Mouse (Mus musculus) embryonic stem cell, embryonic (primary cell): Measurements from ENCODE around the gene Reps2.

ENCODE experiments used
- CTCF ChIA-PET, 4 experiments: fragments of 300-600 bp in 2 of 4; fragments of 350-600 bp in 2 of 4; sonication (Branson Sonifier 250); formaldehyde crosslinking; loops; one replicate each; lab custom pipeline; 2022; ENCODE audit warnings: inconsistent platforms in 2 of 4; lab: Charles Lee
- POLR2A ChIA-PET, 4 experiments: fragments of 300-600 bp in 2 of 4; fragments of 350-600 bp in 2 of 4; sonication (Branson Sonifier 250); formaldehyde crosslinking; loops; one replicate each; lab custom pipeline; 2022; ENCODE audit warnings: antibody characterized with exemption in 4 of 4, inconsistent platforms in 1 of 4; lab: Charles Lee

The Reps2 gene

GRCm38 (mm10) chrX:162643091-162643788 lies at the start of gene Reps2:
Gene Reps2 (minus strand): TSS chrX:162643649.
- ChIA-PET POLR2A (interaction anchor here in 3 of 4 experiments (0.6 to 1.2 kb wide), 3 partner anchors 33 to 734 kb away, joined by 3 to 4 read pairs (median 3); no protein-coding TSS in a partner anchor), CTCF (interaction anchor here in 1 of 4 experiments (0.5 to 0.7 kb wide), 4 partner anchors 66 to 204 kb away, joined by 3 to 5 read pairs (median 3); no protein-coding TSS in a partner anchor)

GRCm38 (mm10) chrX:162691272-162691671 lies 47.8 kb upstream of the Reps2 start:
- CTCF ChIA-PET = no interaction called here
- POLR2A ChIA-PET = no interaction called here

DNA sequence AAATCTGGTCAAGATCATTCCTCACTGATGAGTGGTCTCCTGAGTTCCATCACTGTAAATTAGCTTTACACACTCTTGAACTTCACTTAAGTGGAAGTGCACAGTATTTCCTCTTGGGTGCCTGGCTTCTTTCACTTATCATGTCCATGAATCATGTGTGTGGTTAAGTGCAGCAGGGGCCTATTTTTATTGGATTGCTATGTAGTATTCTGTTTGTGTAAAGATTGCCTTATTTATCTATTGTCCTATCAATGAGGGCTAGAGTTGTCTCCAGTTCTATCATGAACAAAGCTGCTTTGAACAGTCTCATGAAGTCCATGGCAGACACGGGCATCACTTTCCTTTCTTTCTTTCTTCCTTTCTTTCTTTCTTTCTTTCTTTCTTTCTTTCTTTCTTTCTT lies 41.9 kb upstream of the Reps2 start:
- ChIA-PET POLR2A (no interaction called here), CTCF (interaction anchor here in 1 of 4 experiments (0.6 kb wide), 1 partner anchor 24 kb away, joined by 4 read pairs; no protein-coding TSS in a partner anchor)

- CTCF ChIA-PET = no interaction called here
- POLR2A ChIA-PET = interaction anchor here in 2 of 4 experiments (0.8 to 1.0 kb wide), 3 partner anchors 57 to 152 kb away, joined by 3 to 4 read pairs (median 3); partner anchors contain the start of gene Rbbp7 (in 1 of the 2)
Measured at GRCm38 (mm10) chrX:162679506-162679905, 36.1 kb upstream of the Reps2 start.

- ChIA-PET CTCF (interaction anchor here in 1 of 4 experiments (0.6 kb wide), 1 partner anchor 584 kb away, joined by 4 read pairs; no protein-coding TSS in a partner anchor), POLR2A (interaction anchor here in 1 of 4 experiments (1.0 kb wide), 1 partner anchor 58 kb away, joined by 4 read pairs; no protein-coding TSS in a partner anchor)
Measured at GRCm38 (mm10) chrX:162678820-162679219, 35.4 kb upstream of the Reps2 start.

- CTCF ChIA-PET = interaction anchor here in 1 of 4 experiments (0.6 kb wide), 1 partner anchor 158 kb away, joined by 3 read pairs; no protein-coding TSS in a partner anchor
Measured at GRCm38 (mm10) chrX:162666166-162666565, 22.7 kb upstream of the Reps2 start.

DNA sequence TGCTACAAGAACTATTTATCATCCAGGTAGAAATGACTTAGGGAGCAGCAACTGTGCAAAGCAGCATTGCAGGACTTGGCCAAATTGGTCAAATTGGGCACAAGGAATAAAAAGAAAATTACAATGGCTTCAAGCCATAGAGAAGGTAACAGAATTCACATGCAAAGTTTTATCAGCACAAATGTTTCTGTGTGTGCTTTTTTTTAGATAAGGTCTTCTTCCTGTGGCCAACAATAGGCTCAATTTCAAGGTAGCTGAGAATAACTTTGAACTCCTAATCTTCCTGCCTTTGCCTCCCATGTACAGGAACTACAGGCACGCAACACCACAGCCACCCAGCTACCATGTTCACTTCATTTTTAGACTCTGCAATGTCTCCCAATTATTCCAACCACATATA lies 16.7 kb upstream of the Reps2 start:
- CTCF ChIA-PET = no interaction called here
- POLR2A ChIA-PET = no interaction called here

More at GRCm38 (mm10) chrX:162666166-162666565, 22.7 kb upstream of the Reps2 start:
- POLR2A ChIA-PET = interaction anchor here in 1 of 4 experiments (2.2 kb wide), 1 partner anchor 10 kb away, joined by 6 read pairs; no protein-coding TSS in a partner anchor

- CTCF ChIA-PET = no interaction called here
- POLR2A ChIA-PET = interaction anchor here in 1 of 4 experiments (0.7 kb wide), 2 partner anchors 122 to 131 kb away, joined by 3 read pairs; no protein-coding TSS in a partner anchor
Measured at GRCm38 (mm10) chrX:162653518-162653917, 10.1 kb upstream of the Reps2 start.

GRCm38 (mm10) chrX:162652445-162652844 lies 9.0 kb upstream of the Reps2 start:
- CTCF ChIA-PET = interaction anchor here in 1 of 4 experiments (0.5 kb wide), 1 partner anchor 1658 kb away, joined by 15 read pairs; the partner anchor contains the start of gene Cdkl5
- POLR2A ChIA-PET = no interaction called here

- ChIA-PET POLR2A (no interaction called here), CTCF (no interaction called here)
Measured at GRCm38 (mm10) chrX:162651125-162651524, 7.7 kb upstream of the Reps2 start.

DNA sequence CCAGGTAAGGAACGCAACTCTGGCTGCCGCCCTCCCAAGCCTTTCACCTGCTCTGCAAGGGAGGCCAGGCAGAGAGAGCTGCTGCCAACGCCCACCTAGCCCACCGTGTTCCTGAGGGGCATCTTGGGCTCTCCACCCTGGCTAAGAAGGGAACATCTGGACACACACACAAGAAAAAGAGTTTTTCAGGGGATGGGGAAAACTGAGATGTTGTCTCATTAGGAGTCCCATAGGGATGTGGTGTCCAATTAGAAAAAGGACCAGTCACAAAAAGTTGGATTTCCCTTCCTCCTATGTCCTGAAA lies 292 bp upstream of the Reps2 start:
- CTCF ChIA-PET = interaction anchor here in 1 of 4 experiments (0.5 to 0.6 kb wide), 2 partner anchors 65 to 179 kb away, joined by 3 read pairs; no protein-coding TSS in a partner anchor
- POLR2A ChIA-PET = interaction anchor here in 1 of 4 experiments (0.6 kb wide), 1 partner anchor 735 kb away, joined by 3 read pairs; no protein-coding TSS in a partner anchor

DNA sequence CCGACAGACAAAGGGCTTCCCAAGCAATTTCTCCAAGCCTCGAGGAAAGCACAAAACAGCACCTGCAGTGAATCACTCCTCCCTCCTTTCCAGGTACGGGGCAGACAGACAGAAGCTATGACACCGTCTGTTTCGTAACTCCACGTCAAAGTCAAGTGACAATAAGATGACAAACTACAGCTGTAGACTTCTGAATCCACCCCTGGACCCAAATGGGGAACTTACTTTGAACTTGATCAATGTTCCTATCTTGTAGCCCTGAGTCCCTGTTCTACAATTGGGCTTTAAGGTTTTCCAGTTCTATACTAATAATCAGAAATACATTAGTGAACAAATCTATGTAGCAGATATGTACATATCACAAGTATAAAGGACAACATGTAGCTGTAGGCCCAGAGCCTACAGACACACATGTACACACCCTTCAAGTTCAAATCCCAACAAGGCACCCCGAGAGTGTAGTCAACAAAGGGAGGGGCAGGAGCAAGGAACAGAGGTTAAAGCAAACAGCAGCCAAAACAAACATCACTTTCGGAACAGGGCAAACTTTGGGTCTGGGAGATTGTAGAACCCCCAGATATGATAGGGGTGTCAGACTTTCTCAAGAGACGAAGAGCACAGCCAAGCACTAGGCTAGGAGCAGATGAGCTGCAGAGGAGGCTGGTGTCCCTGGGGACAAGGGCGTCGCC lies 903 bp downstream of the Reps2 start:
- POLR2A ChIA-PET = interaction anchor here in 2 of 4 experiments (0.6 to 1.2 kb wide), 3 partner anchors 34 to 146 kb away, joined by 3 to 4 read pairs (median 3); no protein-coding TSS in a partner anchor
- CTCF ChIA-PET = interaction anchor here in 1 of 4 experiments (0.5 to 0.7 kb wide), 2 partner anchors 67 to 205 kb away, joined by 3 to 5 read pairs; no protein-coding TSS in a partner anchor

DNA sequence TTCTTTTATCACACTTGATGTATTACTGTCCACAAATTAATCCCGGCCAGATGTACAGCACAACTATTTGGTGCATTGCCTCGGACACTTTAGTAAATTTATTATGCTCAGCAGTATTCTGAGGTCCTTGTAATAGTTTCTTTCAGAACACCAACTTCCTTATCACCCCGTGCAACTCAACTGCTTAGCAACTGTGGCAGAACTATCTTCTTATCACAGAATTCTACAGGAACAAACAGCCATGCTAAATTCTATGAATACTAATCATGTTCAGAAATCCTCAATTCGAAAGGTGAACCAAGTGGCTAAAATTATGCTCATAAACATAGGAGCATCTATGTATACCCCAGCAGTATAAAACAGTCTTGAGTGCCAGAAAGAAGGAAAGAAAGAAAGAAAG lies 1.7 kb downstream of the Reps2 start:
- ChIA-PET POLR2A (interaction anchor here in 1 of 4 experiments (0.9 kb wide), 1 partner anchor 118 kb away, joined by 3 read pairs; no protein-coding TSS in a partner anchor), CTCF (no interaction called here)

DNA sequence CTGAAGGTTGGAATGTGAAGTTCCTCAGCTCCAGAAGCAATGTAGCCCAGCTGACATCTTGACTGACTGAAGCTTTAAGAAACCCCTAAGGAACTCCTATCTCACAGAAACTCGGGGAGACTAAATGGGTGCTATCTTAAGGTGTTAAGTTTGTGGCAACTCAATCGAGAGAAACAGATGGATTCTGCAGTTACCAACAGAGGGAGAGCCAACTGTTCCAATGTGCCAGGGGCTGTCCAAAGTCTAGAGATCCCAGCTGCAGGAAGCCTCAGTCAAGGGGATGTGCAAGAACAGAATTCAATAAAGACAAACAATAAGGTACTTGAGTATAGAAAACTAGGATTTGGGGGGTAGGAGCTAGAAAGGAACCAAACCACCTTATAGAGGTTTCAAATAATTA lies 8.3 kb downstream of the Reps2 start:
- ChIA-PET CTCF (no interaction called here), POLR2A (interaction anchor here in 1 of 4 experiments (1.0 kb wide), 1 partner anchor 129 kb away, joined by 3 read pairs; no protein-coding TSS in a partner anchor)

DNA sequence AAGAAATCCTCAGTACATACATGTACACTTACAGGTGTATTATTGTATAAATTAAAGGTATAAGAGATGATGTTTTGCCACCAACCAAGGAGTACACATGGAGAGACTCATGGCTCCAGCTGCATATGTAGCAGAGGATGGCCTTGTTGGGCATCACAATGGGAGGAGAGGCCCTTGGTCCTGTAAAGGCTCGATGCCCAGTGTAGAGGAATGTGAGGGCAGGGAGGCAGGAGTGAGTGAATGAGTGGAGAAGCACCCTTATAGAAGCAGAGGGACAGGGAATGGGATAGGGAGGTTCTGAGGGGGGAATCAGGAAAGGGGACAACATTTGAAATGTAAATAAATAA lies 21.4 kb downstream of the Reps2 start:
- POLR2A ChIA-PET = no interaction called here
- CTCF ChIA-PET = no interaction called here

DNA sequence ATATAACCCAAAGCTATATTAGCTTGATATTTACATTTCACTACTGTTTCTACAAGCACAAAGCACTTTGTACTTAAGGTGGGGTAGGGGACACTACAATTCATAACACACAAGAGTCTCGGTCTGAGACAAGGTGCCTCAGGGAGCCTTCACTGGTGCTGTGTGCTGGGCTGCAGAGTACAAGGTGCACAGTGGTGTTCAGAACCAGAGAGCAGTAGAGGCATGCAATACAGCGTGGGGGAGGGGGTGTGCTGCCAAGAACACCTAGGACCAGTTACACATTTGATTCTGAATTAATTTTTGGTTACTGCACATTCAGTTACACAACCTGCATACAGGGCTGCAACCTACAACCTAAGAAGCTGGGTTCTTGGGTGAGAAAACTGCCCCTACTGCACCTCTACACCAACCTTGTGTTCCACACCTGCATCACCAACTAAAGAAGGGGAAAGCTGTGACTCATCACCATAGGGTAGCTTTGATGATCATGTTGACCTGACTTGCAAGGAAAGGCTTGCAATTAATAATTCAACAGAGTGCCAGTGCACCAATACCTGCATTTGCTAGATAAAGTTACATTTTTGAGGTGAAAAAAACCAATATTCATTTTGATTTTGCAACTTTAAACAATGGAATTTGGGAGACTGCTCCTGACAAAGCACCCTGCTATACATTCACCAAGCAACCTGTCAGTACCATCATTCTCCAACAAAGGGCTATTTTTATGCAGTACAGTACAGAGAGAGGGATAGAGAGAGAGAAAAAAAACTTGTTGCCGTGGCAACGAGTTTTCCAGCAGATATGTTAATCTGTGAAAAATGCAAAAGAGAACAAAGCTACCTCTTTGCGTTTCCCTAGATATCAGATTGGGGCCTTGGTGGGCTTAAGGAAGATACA lies 22.0 kb downstream of the Reps2 start:
- CTCF ChIA-PET = no interaction called here
- POLR2A ChIA-PET = no interaction called here

DNA sequence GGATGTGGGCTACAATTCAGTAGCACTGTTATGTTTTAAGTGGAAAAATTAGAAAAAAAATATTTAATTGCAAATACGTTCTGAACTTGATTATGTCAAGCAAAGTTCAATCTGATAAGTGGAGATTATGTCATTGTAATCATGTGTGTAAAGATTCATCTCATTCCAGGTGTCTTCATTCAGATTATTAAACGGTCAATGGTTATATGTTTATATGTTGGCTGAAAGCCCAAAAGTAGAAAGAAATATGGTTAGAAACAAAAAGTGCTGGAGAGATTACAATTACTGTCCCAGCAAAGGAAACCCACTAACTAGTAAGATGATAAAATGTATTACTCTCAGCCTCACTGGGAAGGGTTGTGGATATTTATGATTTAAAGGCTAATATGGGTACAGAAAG lies 23.7 kb downstream of the Reps2 start:
- POLR2A ChIA-PET = no interaction called here

GRCm38 (mm10) chrX:162618547-162618946 lies 24.9 kb downstream of the Reps2 start:
- ChIA-PET CTCF (no interaction called here), POLR2A (no interaction called here)

More for the DNA sequence above, 23.7 kb downstream of the Reps2 start:
- CTCF ChIA-PET = no interaction called here
